Mouse (Mus musculus) right cerebral cortex, postnatal 4 days (tissue): ENCODE data around the gene Spata2l.
"Not testable (repeated sequence)": the region's sequence is repeated elsewhere in the genome, so short reads cannot be mapped to it uniquely, and the experiment has no call there.

Source experiments
- DNase-seq: peaks from one replicate; pipeline ENCODE4 v3.0.0-alpha.2; 2022

Gene Spata2l

GRCm38 (mm10) chr8:123245543-123245942 is 9.5 kb upstream of the Spata2l start:
- DNase-seq, result no peak

- no peak for DNase-seq
Measured at GRCm38 (mm10) chr8:123244382-123244781, 8.3 kb upstream of the Spata2l start.

- no peak for DNase-seq
Measured at GRCm38 (mm10) chr8:123243053-123243452, 7.0 kb upstream of the Spata2l start.

- DNase-seq, result no peak
Measured at GRCm38 (mm10) chr8:123242107-123242923, 6.3 kb upstream of the Spata2l start.

- no peak for DNase-seq
Measured at GRCm38 (mm10) chr8:123239398-123239797, 3.4 kb upstream of the Spata2l start.

- peak; percentile 42 for DNase-seq
Measured at GRCm38 (mm10) chr8:123234918-123235519, 1.0 kb downstream of the Spata2l start.

GRCm38 (mm10) chr8:123233760-123234159 is 2.3 kb downstream of the Spata2l start:
- no peak for DNase-seq

GRCm38 (mm10) chr8:123233300-123233699 is 2.7 kb downstream of the Spata2l start:
- no peak for DNase-seq

GRCm38 (mm10) chr8:123232553-123232952 is 3.5 kb downstream of the Spata2l start:
- DNase-seq, result no peak

GRCm38 (mm10) chr8:123231742-123232141 is 4.3 kb downstream of the Spata2l start:
- no peak for DNase-seq

GRCm38 (mm10) chr8:123230326-123230725 is 5.7 kb downstream of the Spata2l start:
- not testable (repeated sequence) for DNase-seq

GRCm38 (mm10) chr8:123228416-123228815 is 7.6 kb downstream of the Spata2l start:
- no peak for DNase-seq

- peak; percentile 91 for DNase-seq
Measured at GRCm38 (mm10) chr8:123224278-123225266, 11.5 kb downstream of the Spata2l start, which contains the start of gene Cdk10. TSS of gene Cdk10 (plus strand) at chr8:123224842.

GRCm38 (mm10) chr8:123220917-123221316 is 15.1 kb downstream of the Spata2l start:
- no peak for DNase-seq

- no peak for DNase-seq
Measured at GRCm38 (mm10) chr8:123215430-123215829, 20.6 kb downstream of the Spata2l start.

GRCm38 (mm10) chr8:123213118-123213772 is 22.8 kb downstream of the Spata2l start:
- DNase-seq, result no peak

GRCm38 (mm10) chr8:123212321-123213117 is 23.5 kb downstream of the Spata2l start, which contains the start of the genes Chmp1a and Spata33:
TSS of gene Chmp1a (minus strand) at chr8:123212763.
TSS of gene Spata33 (plus strand) at chr8:123212832.
- peak; percentile 91 for DNase-seq

GRCm38 (mm10) chr8:123211876-123212275 is 24.2 kb downstream of the Spata2l start:
- DNase-seq, result no peak

GRCm38 (mm10) chr8:123203571-123203970 is 32.5 kb downstream of the Spata2l start:
- no peak for DNase-seq

GRCm38 (mm10) chr8:123202288-123202687 is 33.7 kb downstream of the Spata2l start:
- DNase-seq, result peak; percentile 86

- DNase-seq, result no peak
Measured at GRCm38 (mm10) chr8:123199864-123200263, 36.2 kb downstream of the Spata2l start.
